21 mouse cellular contexts compared by ENCODE assay signal in the genomic region with DNA sequence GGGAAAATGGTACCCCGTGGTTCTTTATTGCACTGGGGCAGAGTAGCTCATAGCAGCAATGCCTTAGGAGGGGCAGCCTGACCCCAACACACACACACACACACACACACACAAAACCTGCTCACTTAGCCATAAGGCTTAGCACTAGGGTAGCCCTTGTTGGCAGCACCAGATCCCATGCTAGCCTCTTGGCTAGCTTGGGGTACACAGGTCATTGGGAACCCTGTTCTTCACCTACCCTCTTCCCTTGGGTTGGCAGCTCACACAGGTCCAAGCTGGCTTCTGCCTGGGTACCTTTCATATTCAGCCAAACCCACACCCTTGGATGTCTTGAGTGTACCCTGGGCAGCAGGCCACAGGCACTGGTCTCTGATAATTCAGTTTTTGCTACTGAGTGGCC. TPM values are rescaled to one million over a fixed set of nuclear protein-coding genes. Genes with fewer than 3 reads are reported as not detected.
"Had no signal": no experiment of that assay in that cellular context is flagged by ENCODE, and none has a peak within 500 bp of the region (broad histone marks: within the 10 kb centered on the region; RNA-seq: fewer than 3 reads in every experiment).

No protein-coding gene starts in this region.

- H3K4me3 ChIP-seq: lung, embryonic 15.5 days; midbrain, embryonic 13.5 days; midbrain, embryonic 15.5 days; neural tube, embryonic 12.5 days; stomach, embryonic 15.5 days had no signal

- H3K27ac ChIP-seq: lung, embryonic 15.5 days; macrophage; midbrain, embryonic 13.5 days; midbrain, embryonic 15.5 days; neural tube, embryonic 12.5 days; stomach, embryonic 15.5 days; stomach, postnatal 0 days had no signal

- H3K27me3 ChIP-seq: lung, embryonic 15.5 days; midbrain, embryonic 13.5 days; midbrain, embryonic 15.5 days; neural tube, embryonic 12.5 days; stomach, embryonic 15.5 days had no signal

- DNase-seq: lung, adult 2 months; lung, postnatal 14 days; lung, postnatal 36 days; right cerebral cortex, postnatal 14 days; thymus, adult 2 months; thymus, postnatal 25 days; thymus, postnatal 4 days had no signal

RNA-seq across cellular contexts. Expression of a gene that starts 11.3 kb away (rescaled TPM):
- polyA plus RNA-seq: lung, adult 2 months; lung, embryonic 15.5 days; lung, postnatal 0 days; macrophage; midbrain, embryonic 11.5 days; midbrain, embryonic 13.5 days; midbrain, embryonic 15.5 days; midbrain, postnatal 0 days; neural tube, embryonic 12.5 days; neural tube, embryonic 14.5 days; spleen, adult 2 months; stomach, embryonic 15.5 days; stomach, postnatal 0 days; testis, adult 2 months; thymus, adult 2 months; urinary bladder, adult 2 months had no signal

RNA-seq across cellular contexts. Expression of a gene that starts 35.2 kb away (rescaled TPM):
- polyA plus RNA-seq: macrophage; midbrain, embryonic 11.5 days had no signal
